Mouse (Mus musculus) embryonic facial prominence, embryonic 13.5 days (tissue): ENCODE measurements at regions not wholly inside any gene's neighbourhood (a gene's known extent, or its start where the extent isn't known, plus 50 kb on each side); places are given as distances from the start of the nearest gene placed in this dataset.
"Not testable (repeated sequence)": the region's sequence is repeated elsewhere in the genome, so short reads cannot be mapped to it uniquely, and the experiment has no call there.

Experiments
- ATAC-seq: fragments of 200-750 bp; cut with Nextera tagmentation; 2 replicates; pipeline ENCODE4 v1.8.0; 2017; ENCODE audit warnings: low read depth; ENCODE audit not compliant: insufficient number of reproducible peaks, insufficient read depth, low FRiP score, low TSS enrichment
- H3K27ac ChIP-seq: fragments of 300-500 bp; sonication (generic); 2 replicates; pipeline ENCODE4 v1.5.1; 2015; ENCODE audit warnings: moderate library complexity, mild to moderate bottlenecking, inconsistent platforms
- H3K27me3 ChIP-seq: fragments of 300-500 bp; sonication (generic); 2 replicates; pipeline ENCODE4 v1.6.1; 2015; ENCODE audit warnings: mild to moderate bottlenecking, inconsistent platforms
- H3K36me3 ChIP-seq: fragments of 300-500 bp; sonication (generic); 2 replicates; pipeline ENCODE4 v1.6.1; 2015; ENCODE audit warnings: mild to moderate bottlenecking, inconsistent platforms
- H3K4me1 ChIP-seq: fragments of 300-500 bp; sonication (generic); 2 replicates; pipeline ENCODE4 v1.6.1; 2015; ENCODE audit warnings: inconsistent platforms
- H3K4me2 ChIP-seq: fragments of 300-500 bp; sonication (generic); 2 replicates; pipeline ENCODE4 v1.6.1; 2015; ENCODE audit warnings: moderate library complexity, mild to moderate bottlenecking, inconsistent platforms
- H3K4me3 ChIP-seq: fragments of 300-500 bp; sonication (generic); 2 replicates; pipeline ENCODE4 v1.5.1; 2015; ENCODE audit warnings: mild to moderate bottlenecking, inconsistent platforms
- H3K9ac ChIP-seq: fragments of 300-500 bp; sonication (generic); 2 replicates; pipeline ENCODE4 v1.6.1; 2015; ENCODE audit warnings: mild to moderate bottlenecking, inconsistent platforms
- H3K9me3 ChIP-seq: fragments of 300-500 bp; sonication (generic); 2 replicates; pipeline ENCODE4 v1.6.1; 2016; ENCODE audit warnings: inconsistent platforms
- WGBS: fragments of 180-500 bp; shearing (Covaris S2); methylation state at CpG from one replicate; pipeline ENCODE4 v1.1.7; 2015; ENCODE audit warnings: mixed read lengths; 5-methylcytosine and 5-hydroxymethylcytosine counted together

DNA sequence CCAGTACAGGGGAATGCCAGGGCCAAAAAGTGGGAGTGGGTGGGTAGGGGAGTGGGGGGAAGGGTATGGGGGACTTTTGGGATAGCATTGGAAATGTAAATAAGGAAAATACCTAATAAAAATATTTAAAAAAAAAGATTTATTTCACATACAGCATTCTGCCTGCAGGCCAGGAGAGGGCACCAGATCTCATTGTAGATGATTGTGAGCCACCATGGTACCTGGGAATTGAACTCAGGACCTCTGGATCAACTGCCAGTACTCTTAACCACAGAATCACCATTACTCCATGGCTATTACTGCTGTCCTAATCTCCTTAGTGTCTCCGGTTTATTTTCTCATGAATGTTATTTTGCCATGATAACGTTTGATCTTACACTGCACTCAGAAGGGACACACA lies 132.1 kb upstream of the Gdi2 start:
- H3K27ac ChIP-seq, H3K27me3 ChIP-seq, H3K36me3 ChIP-seq, H3K4me3 ChIP-seq, H3K4me1 ChIP-seq, H3K4me2 ChIP-seq, H3K9me3 ChIP-seq, ATAC-seq, H3K9ac ChIP-seq: not testable (repeated sequence)
- 83% methylated on average over 2 of the region's 2 CpGs for whole genome bisulfite sequencing

DNA sequence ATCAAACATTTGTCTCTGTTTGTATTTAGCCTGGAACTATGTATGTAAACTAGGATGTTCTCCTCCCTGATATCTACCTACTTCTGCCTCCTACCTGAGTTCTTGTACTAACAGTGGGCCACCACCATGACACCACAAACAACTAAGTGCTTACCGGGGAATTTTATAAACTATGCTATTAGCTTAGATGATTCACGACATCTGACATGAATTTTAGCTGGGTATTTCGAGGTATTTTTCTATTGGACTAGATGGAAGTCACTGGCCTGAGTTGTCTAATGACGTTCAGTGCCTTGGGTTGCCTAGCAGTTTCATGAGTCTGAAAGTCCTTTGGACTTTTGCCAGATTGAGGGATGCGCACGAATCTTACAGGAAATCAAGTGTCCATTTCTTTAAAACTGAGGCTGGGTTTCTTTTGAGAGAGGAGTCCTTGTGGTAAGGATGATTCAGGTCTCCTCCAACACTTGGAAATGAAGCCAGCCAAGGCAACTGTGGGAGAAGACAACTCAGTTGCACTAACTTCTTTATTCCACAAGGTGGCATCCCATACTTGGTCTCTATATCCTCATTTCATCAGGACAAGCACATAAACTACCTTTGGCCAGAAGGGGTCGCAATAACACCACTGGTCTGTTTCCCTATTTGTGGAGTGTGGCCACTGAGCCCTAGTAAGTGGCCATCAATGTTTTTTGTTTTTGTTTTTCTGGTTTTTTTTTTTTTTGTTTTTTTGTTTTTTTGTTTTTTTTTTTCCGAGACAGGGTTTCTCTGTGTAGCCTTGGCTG lies 131.4 kb upstream of the Gdi2 start:
- H3K4me2 ChIP-seq, H3K4me1 ChIP-seq, H3K27me3 ChIP-seq, H3K27ac ChIP-seq, H3K9me3 ChIP-seq, H3K9ac ChIP-seq, H3K4me3 ChIP-seq, H3K36me3 ChIP-seq: not testable (repeated sequence)
- peak; percentile 64; the same call in 1 of the 2 replicates for ATAC-seq
- 42% methylated on average over 8 of the region's 8 CpGs for WGBS

DNA sequence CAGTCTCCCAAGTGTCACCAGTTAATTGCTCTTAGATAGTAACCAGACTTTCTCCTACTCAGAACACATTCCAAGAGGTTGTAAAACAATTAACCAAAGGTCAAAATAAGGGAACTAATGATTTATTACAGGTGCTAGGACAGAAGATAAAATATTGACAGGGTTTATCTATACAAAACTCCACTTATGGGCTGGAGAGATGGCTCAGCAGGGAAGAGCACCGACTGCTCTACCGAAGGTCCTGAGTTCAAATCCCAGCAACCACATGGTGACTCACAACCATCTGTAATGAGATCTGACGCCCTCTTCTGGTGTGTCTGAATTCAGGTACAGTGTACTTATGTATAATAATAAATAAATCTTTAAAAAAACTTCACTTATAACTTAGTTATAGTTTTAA lies 127.6 kb upstream of the Gdi2 start:
- H3K4me3 ChIP-seq, H3K4me2 ChIP-seq, H3K9me3 ChIP-seq, H3K27me3 ChIP-seq, ATAC-seq, H3K4me1 ChIP-seq, H3K9ac ChIP-seq, H3K36me3 ChIP-seq, H3K27ac ChIP-seq: not testable (repeated sequence)
- 70% methylated on average over 3 of the region's 3 CpGs for WGBS

DNA sequence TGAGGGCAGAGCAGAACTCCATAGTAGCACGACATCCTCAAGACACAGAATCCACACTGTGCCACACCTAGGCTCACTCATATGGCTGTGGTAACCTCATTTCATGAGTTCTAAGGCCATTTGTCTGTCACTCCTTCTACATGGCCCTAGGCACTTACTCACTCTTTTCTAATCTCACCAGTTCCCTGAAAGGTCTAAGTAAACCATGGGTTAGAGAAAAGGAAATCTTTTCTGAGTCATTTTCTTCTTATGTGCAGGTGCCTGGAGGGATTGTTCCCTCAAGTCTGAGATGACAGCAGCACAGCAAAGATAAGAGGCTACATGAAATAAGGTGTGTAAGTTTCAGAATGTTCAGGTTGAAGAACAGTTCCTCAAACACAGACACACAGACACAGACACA lies 120.8 kb upstream of the Gdi2 start:
- no peak overlapping the region for H3K4me2 ChIP-seq
- ATAC-seq: no peak
- no peak overlapping the region for H3K27ac ChIP-seq
- H3K4me3 ChIP-seq: no peak overlapping the region
- 62% methylated on average over 1 of the region's 1 CpGs for WGBS
- H3K27me3 ChIP-seq: no peaks in the 10 kb centered on the region
- H3K9me3 ChIP-seq: peaks cover 17% of the 10 kb centered on the region
- no peaks in the 10 kb centered on the region for H3K4me1 ChIP-seq
- no peaks in the 10 kb centered on the region for H3K36me3 ChIP-seq
- H3K9ac ChIP-seq: no peak overlapping the region

DNA sequence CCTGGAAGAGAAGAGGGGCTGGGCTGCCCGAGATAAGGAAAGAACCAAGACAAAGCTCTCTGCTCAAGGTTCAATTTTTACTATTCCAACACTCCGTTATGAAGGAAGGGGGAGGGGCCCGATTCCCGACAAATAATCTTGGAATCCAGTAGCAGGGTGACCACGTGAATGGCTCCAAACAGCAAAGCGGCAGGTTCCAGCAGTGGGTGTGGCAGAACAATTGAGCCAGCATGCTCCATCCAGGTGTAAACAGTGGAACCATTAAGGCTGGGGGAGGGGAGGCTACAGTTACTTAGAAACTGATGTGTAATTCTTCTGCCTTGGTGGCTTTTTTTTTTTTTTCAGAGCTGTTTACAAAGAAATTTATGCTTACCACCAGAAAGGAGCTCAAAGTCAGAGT lies 82.5 kb upstream of the Gdi2 start:
- not testable (repeated sequence) for H3K27me3 ChIP-seq, ATAC-seq, H3K4me1 ChIP-seq, H3K9ac ChIP-seq, H3K4me2 ChIP-seq, H3K4me3 ChIP-seq, H3K27ac ChIP-seq, H3K9me3 ChIP-seq, H3K36me3 ChIP-seq
- WGBS: 91% methylated on average over 6 of the region's 6 CpGs

DNA sequence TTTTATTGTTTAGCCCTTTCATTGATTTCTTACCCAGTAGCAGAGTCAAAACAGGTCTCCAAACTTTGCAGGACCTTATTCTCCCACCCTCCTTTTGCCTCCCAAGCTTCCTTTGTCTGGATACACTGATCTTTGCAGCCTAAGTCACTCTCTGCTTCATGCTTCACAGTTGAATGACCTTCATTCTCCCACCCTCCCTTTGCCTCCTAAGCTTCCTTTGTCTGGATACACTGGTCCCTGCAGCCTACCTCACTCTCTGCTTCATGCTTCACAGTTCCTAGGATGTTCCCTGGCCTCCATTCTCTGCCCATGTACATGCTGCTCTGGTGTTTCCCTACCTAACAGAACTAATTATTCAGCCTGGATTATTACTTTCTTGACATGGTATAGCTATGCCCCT lies 61.0 kb upstream of the Gdi2 start:
- H3K4me1 ChIP-seq: peaks cover 6% of the 10 kb centered on the region; the same call in 1 of the 2 replicates
- H3K9me3 ChIP-seq: no peaks in the 10 kb centered on the region
- H3K27ac ChIP-seq: no peak overlapping the region
- no peaks in the 10 kb centered on the region for H3K36me3 ChIP-seq
- H3K9ac ChIP-seq: no peak overlapping the region
- ATAC-seq: no peak
- H3K27me3 ChIP-seq: no peaks in the 10 kb centered on the region
- no peak overlapping the region for H3K4me3 ChIP-seq
- no peak overlapping the region for H3K4me2 ChIP-seq

DNA sequence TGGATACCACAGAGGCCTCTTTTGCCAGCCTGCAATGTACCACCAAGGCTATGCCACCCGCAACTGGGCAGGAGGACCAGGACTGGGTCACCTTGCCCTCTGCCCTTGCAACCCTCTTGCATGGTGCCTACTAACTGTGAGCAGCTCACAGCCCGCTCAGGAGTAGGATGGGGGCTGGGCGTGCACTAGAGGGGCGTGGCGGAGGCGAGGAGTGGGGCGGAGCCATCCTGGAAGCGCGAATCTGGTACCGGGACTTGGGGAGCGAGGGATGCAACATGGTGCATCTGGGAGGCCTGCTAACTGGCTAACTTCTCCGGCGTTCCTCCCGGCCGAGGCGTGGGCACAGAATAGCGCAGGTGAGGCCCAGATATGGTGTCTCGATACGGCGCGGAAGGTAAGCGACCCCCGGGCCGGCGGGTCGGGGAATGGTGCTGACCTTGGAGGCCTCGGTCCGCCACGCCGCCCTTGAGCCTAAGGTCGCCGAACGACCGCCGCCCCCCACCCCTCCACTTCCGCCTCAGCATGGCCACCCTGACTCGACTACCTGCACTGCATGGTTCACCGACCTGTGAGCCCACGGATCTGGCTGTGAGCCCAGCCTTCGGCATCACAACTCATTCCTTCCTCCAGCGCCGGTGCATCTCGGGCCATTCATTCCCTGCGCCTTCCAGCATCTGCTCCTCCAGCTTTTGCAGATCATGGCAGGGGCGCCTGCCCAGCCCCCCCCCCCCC lies 59.7 kb upstream of the Gdi2 start:
- Histone ChIP-seq H3K36me3 (no peaks in the 10 kb centered on the region), H3K9ac (peak overlapping the region; percentile 77), H3K9me3 (no peaks in the 10 kb centered on the region), H3K4me1 (peaks cover 6% of the 10 kb centered on the region; the same call in 1 of the 2 replicates), H3K4me2 (peak overlapping the region; percentile 83), H3K4me3 (peak overlapping the region; percentile 71), H3K27ac (no peak overlapping the region), H3K27me3 (no peaks in the 10 kb centered on the region)
- ATAC-seq: peak; percentile 95
- 2% methylated on average over 41 of the region's 45 CpGs for WGBS
